Mouse (Mus musculus): ENCODE data around the gene Hoxc8. TPM values are rescaled to one million over a fixed set of nuclear protein-coding genes. Genes with fewer than 3 reads are reported as not detected.

Gene Hoxc8
- polyA plus RNA-seq, 1 experiment from 2014 or later: 0.03 TPM

GRCm38 (mm10) chr15:102965892-102966775 lies 24.3 kb upstream of the Hoxc8 start:
- Histone ChIP-seq H3K9me3 (replicated peaks) (no peaks in the 10 kb centered on the region), H3K9ac (no peak overlapping the region), H3K4me3 (replicated peaks) (no peak overlapping the region), H3K27me3 (peaks cover 98% of the 10 kb centered on the region), H3K4me2 (no peak overlapping the region), H3K4me1 (replicated peaks) (no peaks in the 10 kb centered on the region; the same call in 1 of the 2 replicates), H3K27ac (replicated peaks) (no peak overlapping the region), H3K36me3 (replicated peaks) (no peaks in the 10 kb centered on the region)
- no peak for ATAC-seq (ENCODE audit: insufficient read depth)
- 4% methylated on average over 30 of the region's 30 CpGs for WGBS (ENCODE audit: insufficient replicate concordance)

GRCm38 (mm10) chr15:102966776-102967311 lies 23.6 kb upstream of the Hoxc8 start, which contains the start of gene Hoxc10:
Gene Hoxc10, plus strand, starts transcription at chr15:102966796.
- H3K27me3 ChIP-seq: peaks cover 98% of the 10 kb centered on the region
- H3K4me3 ChIP-seq (replicated peaks): no peak within 1 kb of the TSS
- H3K9me3 ChIP-seq (replicated peaks): no peaks in the 10 kb centered on the region
- H3K4me2 ChIP-seq: no peak within 1 kb of the TSS
- WGBS (ENCODE audit: insufficient replicate concordance): 3% methylated on average over 27 of the region's 27 CpGs
- no peak within 1 kb of the TSS for H3K9ac ChIP-seq
- ATAC-seq (ENCODE audit: insufficient read depth): no peak
- H3K36me3 ChIP-seq (replicated peaks): no peaks in the 10 kb centered on the region
- no peaks in the 10 kb centered on the region; the same call in 1 of the 2 replicates for H3K4me1 ChIP-seq (replicated peaks)
- H3K27ac ChIP-seq (replicated peaks): no peak within 1 kb of the TSS

GRCm38 (mm10) chr15:102967312-102967510 lies 23.2 kb upstream of the Hoxc8 start, which contains the start of gene Hoxc5:
Gene Hoxc5, plus strand, starts transcription at chr15:102967443.
- no peaks in the 10 kb centered on the region for H3K36me3 ChIP-seq (replicated peaks)
- no peaks in the 10 kb centered on the region for H3K9me3 ChIP-seq (replicated peaks)
- no peak within 1 kb of the TSS for H3K4me3 ChIP-seq (replicated peaks)
- H3K27me3 ChIP-seq: peaks cover 99% of the 10 kb centered on the region
- no peak for ATAC-seq (ENCODE audit: insufficient read depth)
- no peaks in the 10 kb centered on the region; the same call in 1 of the 2 replicates for H3K4me1 ChIP-seq (replicated peaks)
- H3K4me2 ChIP-seq: no peak within 1 kb of the TSS
- 4% methylated on average over 12 of the region's 12 CpGs for WGBS (ENCODE audit: insufficient replicate concordance)
- H3K27ac ChIP-seq (replicated peaks): no peak within 1 kb of the TSS
- H3K9ac ChIP-seq: no peak within 1 kb of the TSS

GRCm38 (mm10) chr15:102967511-102968397 lies 22.7 kb upstream of the Hoxc8 start:
- H3K36me3 ChIP-seq (replicated peaks): no peaks in the 10 kb centered on the region
- 3% methylated on average over 34 of the region's 34 CpGs for WGBS (ENCODE audit: insufficient replicate concordance)
- no peak overlapping the region for H3K4me2 ChIP-seq
- H3K9me3 ChIP-seq (replicated peaks): no peaks in the 10 kb centered on the region
- peaks cover 99% of the 10 kb centered on the region for H3K27me3 ChIP-seq
- H3K4me1 ChIP-seq (replicated peaks): no peaks in the 10 kb centered on the region; the same call in 1 of the 2 replicates
- H3K9ac ChIP-seq: no peak overlapping the region
- H3K4me3 ChIP-seq (replicated peaks): no peak overlapping the region
- ATAC-seq (ENCODE audit: insufficient read depth): no peak
- H3K27ac ChIP-seq (replicated peaks): no peak overlapping the region

GRCm38 (mm10) chr15:102969296-102969695 lies 21.1 kb upstream of the Hoxc8 start:
- H3K4me2 ChIP-seq: no peak overlapping the region
- H3K4me3 ChIP-seq (replicated peaks): no peak overlapping the region
- no peak overlapping the region for H3K9ac ChIP-seq
- H3K36me3 ChIP-seq (replicated peaks): no peaks in the 10 kb centered on the region
- H3K27ac ChIP-seq (replicated peaks): no peak overlapping the region
- peaks cover 99% of the 10 kb centered on the region for H3K27me3 ChIP-seq
- no peaks in the 10 kb centered on the region; the same call in 1 of the 2 replicates for H3K4me1 ChIP-seq (replicated peaks)
- WGBS (ENCODE audit: insufficient replicate concordance): 14% methylated on average over 1 of the region's 1 CpGs
- ATAC-seq (ENCODE audit: insufficient read depth): no peak
- no peaks in the 10 kb centered on the region for H3K9me3 ChIP-seq (replicated peaks)

GRCm38 (mm10) chr15:102970740-102971139 lies 19.7 kb upstream of the Hoxc8 start:
- peaks cover 99% of the 10 kb centered on the region for H3K27me3 ChIP-seq
- WGBS (ENCODE audit: insufficient replicate concordance): 2% methylated on average over 12 of the region's 12 CpGs

GRCm38 (mm10) chr15:102972254-102972653 lies 18.2 kb upstream of the Hoxc8 start:
- ATAC-seq (ENCODE audit: insufficient read depth): no peak
- H3K9ac ChIP-seq: no peak overlapping the region
- H3K4me1 ChIP-seq (replicated peaks): peaks cover 3% of the 10 kb centered on the region; the same call in 1 of the 2 replicates
- H3K27me3 ChIP-seq: peaks cover 99% of the 10 kb centered on the region
- no peak overlapping the region for H3K4me2 ChIP-seq
- WGBS (ENCODE audit: insufficient replicate concordance): 2% methylated on average over 21 of the region's 21 CpGs
- H3K36me3 ChIP-seq (replicated peaks): no peaks in the 10 kb centered on the region
- no peak overlapping the region for H3K27ac ChIP-seq (replicated peaks)
- no peak overlapping the region for H3K4me3 ChIP-seq (replicated peaks)
- H3K9me3 ChIP-seq (replicated peaks): no peaks in the 10 kb centered on the region

More at GRCm38 (mm10) chr15:102970740-102971139, 19.7 kb upstream of the Hoxc8 start:
- no peaks in the 10 kb centered on the region for H3K36me3 ChIP-seq (replicated peaks)
- no peak for ATAC-seq (ENCODE audit: insufficient read depth)
- no peaks in the 10 kb centered on the region; the same call in 1 of the 2 replicates for H3K4me1 ChIP-seq (replicated peaks)
- H3K4me2 ChIP-seq: no peak overlapping the region
- H3K27ac ChIP-seq (replicated peaks): no peak overlapping the region
- no peaks in the 10 kb centered on the region for H3K9me3 ChIP-seq (replicated peaks)
- H3K9ac ChIP-seq: no peak overlapping the region
- no peak overlapping the region for H3K4me3 ChIP-seq (replicated peaks)

- no peak for ATAC-seq (ENCODE audit: insufficient read depth)
- Histone ChIP-seq H3K36me3 (replicated peaks) (no peaks in the 10 kb centered on the region), H3K4me2 (no peak overlapping the region), H3K27ac (replicated peaks) (no peak overlapping the region), H3K4me3 (replicated peaks) (no peak overlapping the region), H3K9me3 (replicated peaks) (no peaks in the 10 kb centered on the region), H3K9ac (no peak overlapping the region), H3K27me3 (peaks cover 99% of the 10 kb centered on the region), H3K4me1 (replicated peaks) (peaks cover 3% of the 10 kb centered on the region; the same call in 1 of the 2 replicates)
- WGBS (ENCODE audit: insufficient replicate concordance): 2% methylated on average over 6 of the region's 6 CpGs
These were observed 17.7 kb upstream of the Hoxc8 start for GRCm38 (mm10) chr15:102972753-102973152.

GRCm38 (mm10) chr15:102975034-102975433 lies 15.4 kb upstream of the Hoxc8 start:
- no peak overlapping the region for H3K27ac ChIP-seq (replicated peaks)
- peaks cover 100% of the 10 kb centered on the region for H3K27me3 ChIP-seq
- H3K4me1 ChIP-seq (replicated peaks): peaks cover 3% of the 10 kb centered on the region; the same call in 1 of the 2 replicates
- no peak overlapping the region for H3K4me3 ChIP-seq (replicated peaks)
- WGBS (ENCODE audit: insufficient replicate concordance): 4% methylated on average over 7 of the region's 7 CpGs
- no peak for ATAC-seq (ENCODE audit: insufficient read depth)
- H3K4me2 ChIP-seq: no peak overlapping the region
- H3K36me3 ChIP-seq (replicated peaks): no peaks in the 10 kb centered on the region
- no peak overlapping the region for H3K9ac ChIP-seq
- H3K9me3 ChIP-seq (replicated peaks): no peaks in the 10 kb centered on the region

- H3K4me2 ChIP-seq: no peak overlapping the region
- peaks cover 3% of the 10 kb centered on the region; the same call in 1 of the 2 replicates for H3K4me1 ChIP-seq (replicated peaks)
- H3K9me3 ChIP-seq (replicated peaks): no peaks in the 10 kb centered on the region
- H3K27ac ChIP-seq (replicated peaks): no peak overlapping the region
- WGBS (ENCODE audit: insufficient replicate concordance): under 1% methylated on average over 21 of the region's 21 CpGs
- no peak overlapping the region for H3K4me3 ChIP-seq (replicated peaks)
- no peak overlapping the region for H3K9ac ChIP-seq
- H3K27me3 ChIP-seq: peaks cover 100% of the 10 kb centered on the region
- no peaks in the 10 kb centered on the region for H3K36me3 ChIP-seq (replicated peaks)
- no peak for ATAC-seq (ENCODE audit: insufficient read depth)
These were observed 14.7 kb upstream of the Hoxc8 start for GRCm38 (mm10) chr15:102975688-102976111.

- no peak within 1 kb of the TSS for H3K9ac ChIP-seq
- no peaks in the 10 kb centered on the region for H3K9me3 ChIP-seq (replicated peaks)
- peaks cover 3% of the 10 kb centered on the region; the same call in 1 of the 2 replicates for H3K4me1 ChIP-seq (replicated peaks)
- peak within 1 kb of the TSS; percentile 30 for H3K4me2 ChIP-seq
- H3K4me3 ChIP-seq (replicated peaks): peak within 1 kb of the TSS; percentile 8; the same call in 1 of the 2 replicates
- ATAC-seq (ENCODE audit: insufficient read depth): no peak
- H3K27ac ChIP-seq (replicated peaks): no peak within 1 kb of the TSS
- peaks cover 100% of the 10 kb centered on the region for H3K27me3 ChIP-seq
- H3K36me3 ChIP-seq (replicated peaks): no peaks in the 10 kb centered on the region
- under 1% methylated on average over 18 of the region's 20 CpGs for WGBS (ENCODE audit: insufficient replicate concordance)
These were observed 14.2 kb upstream of the Hoxc8 start, which contains the start of gene Hoxc9 for GRCm38 (mm10) chr15:102976171-102976570. Gene Hoxc9, plus strand, starts transcription at chr15:102976439.
